Mouse (Mus musculus): Measurements from ENCODE around the gene Slc9a3r2. TPM values are rescaled to one million over a fixed set of nuclear protein-coding genes. Genes with fewer than 3 reads are reported as not detected.

Gene Slc9a3r2
- total RNA-seq, 1 experiment from 2014 or later: 53.4 TPM

GRCm38 (mm10) chr17:24636781-24637481, 13.2 kb downstream of the Slc9a3r2 start:
- no peak for DNase-seq

DNA sequence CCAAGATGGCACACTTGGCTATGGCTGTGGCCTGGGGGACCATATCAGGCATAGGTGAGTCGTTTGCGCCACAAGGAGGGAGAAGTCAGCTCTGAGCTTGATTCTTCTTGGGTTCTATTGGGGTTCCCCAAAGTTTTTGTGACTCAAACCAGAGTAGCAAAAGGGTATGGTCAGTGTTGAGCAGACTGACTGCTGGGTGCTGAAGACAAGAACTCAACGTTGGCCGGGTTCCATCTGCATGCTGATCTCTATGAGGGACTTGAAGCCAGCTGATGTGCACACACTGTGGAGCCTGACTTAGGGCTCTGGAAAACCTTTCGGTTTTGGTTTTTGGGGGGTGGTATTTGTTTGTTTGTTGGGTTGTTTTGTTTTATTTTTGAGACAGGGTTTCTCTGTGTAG, 14.4 kb downstream of the Slc9a3r2 start:
- no peak for DNase-seq

GRCm38 (mm10) chr17:24635024-24635423, 15.1 kb downstream of the Slc9a3r2 start:
- DNase-seq: no peak

DNA sequence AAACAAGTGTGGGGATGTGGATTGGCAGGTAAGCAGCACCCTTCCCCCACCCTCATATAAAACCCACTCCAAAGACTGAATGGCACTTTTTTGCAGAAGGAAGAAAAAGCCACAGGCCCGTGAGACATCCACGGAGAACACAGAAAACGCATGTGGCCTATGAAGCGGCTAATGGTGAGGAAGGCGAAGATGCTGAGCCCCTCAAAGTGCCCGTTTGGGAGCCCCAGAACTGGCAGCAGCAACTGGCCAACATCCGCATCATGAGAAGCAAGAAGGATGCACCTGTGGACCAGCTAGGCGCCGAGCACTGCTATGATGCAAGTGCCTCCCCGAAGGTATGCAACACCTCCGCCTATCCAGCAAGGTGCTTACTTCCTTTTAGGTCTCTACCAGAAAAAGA, 16.3 kb downstream of the Slc9a3r2 start:
- DNase-seq: no peak

- peak; percentile 60 for DNase-seq
Observed at GRCm38 (mm10) chr17:24632813-24633449, 17.2 kb downstream of the Slc9a3r2 start.

GRCm38 (mm10) chr17:24632167-24632812, 17.8 kb downstream of the Slc9a3r2 start, which contains the start of the genes Tsc2 and Nthl1:
Tsc2 (minus strand) TSS chr17:24632630.
Nthl1 (plus strand) TSS chr17:24632680.
- DNase-seq: peak; percentile 84

DNA sequence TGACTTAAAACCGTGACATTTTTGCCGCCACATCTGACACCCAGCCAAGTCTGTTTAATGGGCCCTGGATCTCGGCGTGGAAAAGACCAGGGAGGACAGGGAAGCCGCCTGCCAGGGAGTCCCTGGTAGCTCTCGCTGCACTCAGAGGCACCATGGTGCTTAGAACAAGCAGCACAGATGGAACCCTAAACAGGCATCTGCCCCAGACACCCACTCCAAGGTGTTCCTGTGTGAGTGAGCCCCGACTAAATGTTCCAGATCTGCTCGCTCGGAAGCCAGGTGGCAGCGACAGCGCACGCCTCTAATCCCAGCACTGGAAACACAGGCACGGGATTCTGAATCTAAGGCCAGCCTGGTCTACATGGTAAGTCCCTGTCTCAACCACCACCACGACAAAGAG, 20.1 kb downstream of the Slc9a3r2 start:
- no peak for DNase-seq

DNA sequence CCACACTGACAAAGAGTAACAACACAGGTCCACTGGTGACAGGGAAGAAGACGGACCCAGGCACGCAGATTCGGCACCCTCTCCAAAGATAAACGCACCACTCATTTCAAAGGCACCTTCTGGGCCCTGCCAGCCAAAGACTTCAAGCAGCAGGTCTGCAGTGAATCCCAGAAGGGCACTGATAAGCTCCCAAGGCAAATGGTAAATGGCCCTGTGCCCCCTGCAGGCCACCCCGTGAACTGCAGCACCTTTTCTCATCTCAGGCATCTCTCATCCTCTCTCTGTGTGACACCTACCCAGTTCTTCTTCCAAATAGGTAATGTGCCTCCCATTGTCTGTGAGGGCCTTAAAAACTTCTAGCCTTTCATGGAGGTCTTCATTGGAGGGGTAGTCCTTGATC, 21.5 kb downstream of the Slc9a3r2 start:
- peak; percentile 74 for DNase-seq

DNA sequence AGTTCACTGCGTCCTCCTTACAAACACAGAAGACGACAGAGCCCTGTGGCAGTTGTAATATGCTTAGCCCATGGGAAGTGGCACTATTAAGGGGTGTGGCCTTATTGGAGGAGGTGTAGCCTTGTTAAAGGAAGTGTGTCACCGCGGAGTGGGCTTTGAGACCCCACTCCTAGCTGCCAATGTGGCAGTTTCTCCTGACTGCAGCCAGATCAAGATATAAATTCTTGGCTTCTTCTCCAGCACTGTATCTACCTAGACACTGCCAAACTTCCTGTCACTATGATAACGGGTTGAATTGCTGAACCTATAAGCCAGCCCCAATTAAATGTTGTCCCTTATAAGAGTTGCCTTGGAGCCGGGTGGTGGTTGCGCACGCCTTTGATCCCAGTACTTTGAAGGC, 24.7 kb downstream of the Slc9a3r2 start:
- DNase-seq: no peak

- DNase-seq: no peak
Observed at GRCm38 (mm10) chr17:24617561-24618194, 32.4 kb downstream of the Slc9a3r2 start.

GRCm38 (mm10) chr17:24610711-24611110, 39.4 kb downstream of the Slc9a3r2 start:
- DNase-seq: no peak

- no peak for DNase-seq
Observed at GRCm38 (mm10) chr17:24608874-24609273, 41.3 kb downstream of the Slc9a3r2 start.

DNA sequence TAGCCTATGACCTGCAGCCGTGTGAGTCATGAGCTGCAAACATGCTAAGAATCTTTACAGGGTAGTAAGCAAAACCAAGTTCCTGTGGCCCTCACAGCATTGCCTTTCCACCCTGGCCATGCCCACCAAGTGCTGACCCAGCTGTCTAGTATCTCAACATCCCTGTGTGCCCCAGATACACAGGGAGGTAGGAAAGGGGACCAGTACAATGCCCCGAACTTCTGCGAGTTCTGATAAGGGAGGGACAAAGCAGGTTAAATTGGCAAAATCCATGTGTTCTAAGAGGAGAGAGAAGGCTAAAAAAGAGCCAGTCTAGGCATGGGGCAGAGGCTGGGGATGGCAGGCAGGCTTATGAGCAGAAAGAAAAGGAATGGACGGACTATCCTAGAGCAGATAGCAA, 41.8 kb downstream of the Slc9a3r2 start:
- DNase-seq: no peak

GRCm38 (mm10) chr17:24604557-24604956, 45.6 kb downstream of the Slc9a3r2 start:
- no peak for DNase-seq

GRCm38 (mm10) chr17:24603961-24604360, 46.2 kb downstream of the Slc9a3r2 start:
- DNase-seq: no peak

- no peak for DNase-seq
Observed at GRCm38 (mm10) chr17:24600502-24600901, 49.6 kb downstream of the Slc9a3r2 start.

- no peak for DNase-seq
Observed at GRCm38 (mm10) chr17:24597989-24598388, 52.1 kb downstream of the Slc9a3r2 start.

DNA sequence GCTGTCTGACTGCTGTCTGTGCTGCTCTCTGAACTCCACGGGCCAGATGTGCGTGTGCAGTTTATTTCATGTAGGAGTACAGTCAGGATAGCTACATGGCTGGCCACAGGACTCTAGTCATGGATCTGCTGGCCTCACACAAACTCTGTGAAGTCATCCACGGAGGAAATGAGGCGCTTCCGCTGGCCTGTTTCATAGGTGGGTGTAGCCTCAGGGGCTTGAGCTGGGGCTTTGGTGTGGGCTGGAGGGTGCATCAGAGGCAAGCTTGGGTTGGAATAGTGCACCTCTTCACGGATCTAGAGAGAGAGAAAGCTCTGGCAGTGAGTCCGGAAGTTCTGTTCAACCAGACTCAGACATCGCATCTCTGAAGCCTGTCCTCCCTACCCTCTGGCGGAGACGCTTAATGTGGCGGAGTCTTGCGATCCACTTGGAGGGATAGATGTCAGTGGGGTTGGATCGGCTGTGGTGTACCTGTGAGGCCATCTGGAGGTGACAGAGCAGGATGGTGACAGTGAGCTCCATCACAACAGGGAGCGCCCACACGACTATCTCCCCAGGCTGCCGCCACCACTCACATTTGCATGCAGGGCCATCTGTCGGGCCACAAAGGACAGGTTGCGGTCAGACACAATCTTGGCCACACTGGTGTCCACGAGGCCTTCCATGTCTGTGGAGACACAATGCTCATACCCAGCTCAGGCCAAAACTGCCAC, 53.5 kb downstream of the Slc9a3r2 start:
- DNase-seq: no peak

DNA sequence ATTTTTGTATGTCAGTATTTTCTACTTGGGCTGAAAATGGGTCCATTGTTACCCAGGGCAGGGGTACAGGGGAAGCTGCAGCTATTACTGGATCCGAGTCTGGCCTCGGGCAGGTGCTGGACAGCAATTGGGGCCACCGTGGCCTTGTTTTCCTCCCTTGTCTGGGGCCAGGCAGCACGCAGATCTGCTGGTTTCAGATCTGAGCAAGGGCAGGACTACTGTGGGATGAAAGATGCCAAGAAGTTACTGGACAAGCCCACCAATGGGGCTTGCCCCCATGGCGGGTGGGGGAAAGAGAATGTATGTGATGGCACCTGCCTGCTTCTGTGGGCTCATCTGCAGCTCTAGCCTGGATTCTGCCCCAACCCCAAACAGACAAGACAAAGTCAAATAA, 54.1 kb downstream of the Slc9a3r2 start:
- DNase-seq: no peak

GRCm38 (mm10) chr17:24595126-24596072, 54.7 kb downstream of the Slc9a3r2 start:
- DNase-seq: no peak
